Mouse (Mus musculus): ENCODE data around the gene Pak3.

Gene Pak3

GRCm38 (mm10) chrX:143664221-143665150, 146.1 kb downstream of the Pak3 start:
- DNase-seq (ENCODE audit: low spot score): no peak

- DNase-seq (ENCODE audit: low spot score): no peak
These were observed 147.4 kb downstream of the Pak3 start for GRCm38 (mm10) chrX:143665771-143666170.

DNA sequence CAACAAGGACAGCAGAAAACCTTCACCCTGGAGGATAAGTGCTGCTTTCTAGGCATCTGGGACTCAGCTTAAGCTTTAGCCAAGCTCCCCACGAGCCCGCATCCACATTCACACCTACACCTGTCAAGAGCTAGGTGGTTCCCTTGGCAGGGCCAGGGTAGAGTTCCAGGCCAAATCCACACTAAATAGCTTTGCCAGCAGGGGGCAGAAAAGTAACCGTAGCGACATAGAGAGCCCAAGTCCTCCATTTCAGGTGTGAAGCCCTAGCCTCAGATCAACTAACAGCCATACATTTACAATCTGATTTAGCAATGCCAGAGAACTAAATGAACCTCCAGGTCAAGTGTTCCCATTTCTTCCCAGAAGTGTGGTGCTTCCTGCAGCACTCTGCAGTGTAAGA, 148.6 kb downstream of the Pak3 start:
- DNase-seq (ENCODE audit: low spot score): no peak

DNA sequence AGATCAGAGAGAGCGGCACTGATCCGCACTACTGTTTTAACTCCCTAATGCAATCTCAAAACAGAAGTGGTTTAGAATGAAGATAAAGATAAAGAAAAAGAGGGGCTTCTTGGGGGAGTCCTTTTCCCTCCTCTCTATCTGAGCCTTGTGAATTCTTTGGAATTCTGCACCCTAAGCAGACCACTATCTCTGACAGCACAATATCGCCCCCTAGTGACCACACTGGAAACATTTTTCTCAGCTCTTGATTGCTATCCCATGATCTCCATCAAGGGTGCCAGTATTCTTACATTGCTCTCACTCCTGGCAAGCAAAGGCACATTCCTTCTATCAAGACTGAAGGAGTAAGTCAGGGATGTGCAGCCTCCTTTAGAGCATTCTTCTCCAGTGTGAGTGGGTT, 149.9 kb downstream of the Pak3 start:
- peak; percentile 28 for DNase-seq (ENCODE audit: low spot score)

- DNase-seq (ENCODE audit: low spot score): no peak
These were observed 160.2 kb downstream of the Pak3 start for GRCm38 (mm10) chrX:143678566-143678965.

- no peak for DNase-seq (ENCODE audit: low spot score)
These were observed 203.9 kb downstream of the Pak3 start for GRCm38 (mm10) chrX:143722250-143722649.

DNA sequence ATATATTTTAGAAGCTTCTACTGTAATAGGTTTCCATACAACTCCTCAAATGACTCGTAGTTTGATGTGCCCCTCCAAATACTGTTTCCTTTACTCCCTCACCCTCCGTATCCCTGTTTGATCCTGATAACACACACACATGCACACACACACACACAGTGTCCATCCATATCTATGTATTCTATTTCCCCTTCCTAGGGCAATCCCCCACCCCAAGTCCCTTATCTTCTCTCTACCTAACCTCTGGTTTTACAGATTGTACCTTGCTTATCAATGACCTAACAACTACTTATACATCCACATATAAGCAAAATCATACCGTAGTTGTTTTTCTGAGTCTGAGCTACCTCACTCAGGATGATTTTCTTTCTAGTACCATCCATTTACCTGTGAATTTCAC, 207.0 kb downstream of the Pak3 start:
- no peak for DNase-seq (ENCODE audit: low spot score)

DNA sequence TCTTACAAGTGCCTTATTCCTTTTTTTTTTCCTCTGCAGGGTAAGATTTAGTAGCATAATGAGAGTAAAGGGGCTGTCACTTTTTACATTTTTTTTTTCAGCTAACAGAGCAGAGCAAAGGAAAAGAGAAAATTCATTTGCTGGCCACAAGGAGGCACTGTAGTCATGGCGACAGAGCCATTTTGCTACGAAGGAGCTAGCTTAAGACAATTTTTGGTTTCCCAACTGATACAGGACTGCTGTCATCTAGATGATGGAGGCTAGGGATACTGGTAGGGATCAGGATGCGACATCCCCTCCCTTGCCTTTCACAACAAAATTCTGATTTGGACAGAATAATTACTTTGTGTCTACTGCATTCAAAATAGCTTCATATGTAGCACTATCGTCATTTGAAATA, 217.6 kb downstream of the Pak3 start:
- peak; percentile 6 for DNase-seq (ENCODE audit: low spot score)

DNA sequence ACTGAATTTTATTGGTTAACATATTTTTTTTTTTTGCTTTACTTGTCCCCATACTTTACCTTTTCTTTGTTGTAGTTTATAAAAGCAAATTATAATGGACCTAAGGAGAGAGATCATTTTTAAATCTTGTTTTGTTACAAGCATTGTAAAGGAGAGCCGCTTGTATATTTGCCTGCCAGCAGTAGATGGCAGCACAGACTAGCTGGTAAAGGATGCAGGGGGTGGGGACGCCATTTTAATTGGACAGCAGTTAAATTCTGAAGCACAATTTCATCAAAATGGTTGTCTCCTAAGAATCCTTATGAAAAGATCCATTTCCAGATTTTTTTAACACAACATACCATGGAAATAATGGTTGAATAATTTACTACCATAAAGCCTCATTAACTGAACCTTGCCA, 220.8 kb downstream of the Pak3 start:
- no peak for DNase-seq (ENCODE audit: low spot score)

DNA sequence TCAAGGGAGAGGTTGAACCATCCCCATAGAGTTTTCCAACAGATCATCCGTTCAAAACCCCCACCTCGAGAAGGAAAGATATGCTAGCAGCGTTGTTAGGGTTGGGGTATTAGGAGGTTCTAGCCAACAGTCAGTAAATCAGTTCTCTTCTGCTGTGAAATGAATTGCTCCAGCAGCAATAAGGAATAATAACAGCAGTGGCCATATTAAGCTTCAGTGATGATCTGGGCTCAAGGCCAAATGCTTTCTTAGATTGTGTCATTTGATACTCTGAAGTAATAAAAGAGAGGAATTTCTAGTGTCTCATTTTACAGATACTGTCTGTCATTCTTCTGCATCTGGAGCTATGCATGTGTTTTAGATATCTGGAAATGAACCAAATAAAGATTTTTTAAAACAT, 244.2 kb downstream of the Pak3 start:
- no peak for DNase-seq (ENCODE audit: low spot score)

DNA sequence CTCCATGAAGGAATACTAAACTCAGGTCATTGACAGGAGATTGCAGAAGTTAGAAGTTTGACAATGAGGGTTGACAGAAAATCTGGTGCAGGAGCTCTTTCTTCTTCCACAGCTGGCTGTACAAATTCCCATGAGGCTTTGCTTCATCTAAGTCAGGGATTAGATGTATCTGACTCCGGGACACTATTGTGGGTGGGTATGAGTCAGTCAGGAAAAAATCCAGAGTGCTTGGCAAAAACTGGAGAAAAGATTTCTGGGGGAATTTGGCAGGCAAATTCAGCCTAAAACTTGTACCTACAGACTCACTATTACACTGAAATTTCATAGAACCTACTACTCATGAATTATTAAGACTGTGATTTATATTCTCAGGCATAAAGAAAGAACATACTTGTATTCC, 297.6 kb downstream of the Pak3 start:
- DNase-seq (ENCODE audit: low spot score): no peak

- DNase-seq (ENCODE audit: low spot score): no peak
These were observed 300.6 kb downstream of the Pak3 start for GRCm38 (mm10) chrX:143818961-143819360.

DNA sequence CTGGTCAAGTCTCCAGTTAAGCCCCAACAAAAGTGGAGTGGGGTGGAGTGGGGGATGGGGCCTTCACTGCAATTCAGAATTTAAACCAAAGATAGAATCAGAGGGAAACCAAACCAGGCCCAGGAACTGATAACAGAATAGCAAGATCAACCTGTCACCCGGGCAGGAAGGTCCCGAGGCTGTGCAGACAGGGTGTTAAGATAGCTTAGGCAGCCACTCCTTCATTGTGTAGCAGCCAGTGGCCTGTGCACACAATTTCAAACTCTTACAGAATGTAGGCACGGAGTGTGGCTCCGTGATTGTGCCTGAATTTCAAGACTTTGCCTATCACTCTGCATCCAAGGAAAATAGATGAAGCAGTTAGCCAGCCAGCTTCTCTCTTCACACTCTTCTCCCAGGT, 308.1 kb downstream of the Pak3 start:
- no peak for DNase-seq (ENCODE audit: low spot score)

DNA sequence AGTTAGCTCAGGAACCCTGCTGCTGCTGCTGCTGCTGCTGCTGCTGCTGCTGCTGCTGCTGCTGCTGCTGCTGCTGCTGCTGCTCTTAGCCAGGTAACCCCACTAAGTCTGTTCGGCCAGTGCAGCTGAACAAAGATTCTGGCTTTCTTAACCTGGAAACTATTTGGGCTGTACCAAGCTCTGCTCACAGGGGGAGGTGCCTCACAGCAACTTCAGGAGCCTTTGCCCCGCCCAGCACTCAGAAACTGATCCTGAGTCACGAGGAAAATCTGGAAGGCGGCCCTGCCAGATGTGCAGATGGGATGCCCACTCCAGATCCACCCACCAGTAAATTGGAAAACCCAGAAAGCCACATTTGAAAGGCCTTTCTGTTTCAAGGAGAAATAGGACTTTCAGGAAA, 308.8 kb downstream of the Pak3 start, which contains the start of gene Capn6:
Gene Capn6, minus strand, starts transcription at position 203 of the 400 bp plus-strand sequence.
- DNase-seq (ENCODE audit: low spot score): peak; percentile 3

- no peak for DNase-seq (ENCODE audit: low spot score)
These were observed 328.2 kb downstream of the Pak3 start for GRCm38 (mm10) chrX:143846637-143847036.

Measured in urinary bladder, postnatal 25 days (tissue).